Mouse (Mus musculus) kidney, adult 2 months (tissue): ENCODE results near the gene Paqr4.

Source experiments
- CTCF ChIP-seq: fragments of 200-500 bp; conservative IDR thresholded peaks from 2 replicates; pipeline ENCODE4 v1.5.1; 2011; ENCODE audit warnings: low read depth, mild to moderate bottlenecking, control low read depth, low read length, moderate library complexity, mixed read lengths; ENCODE audit not compliant: insufficient read depth, insufficient read length
- POLR2A ChIP-seq: fragments of 200-500 bp; IDR thresholded peaks from one replicate; pipeline ENCODE4 v1.6.1; 2011; ENCODE audit warnings: low read depth, low read length, control low read depth

DNA sequence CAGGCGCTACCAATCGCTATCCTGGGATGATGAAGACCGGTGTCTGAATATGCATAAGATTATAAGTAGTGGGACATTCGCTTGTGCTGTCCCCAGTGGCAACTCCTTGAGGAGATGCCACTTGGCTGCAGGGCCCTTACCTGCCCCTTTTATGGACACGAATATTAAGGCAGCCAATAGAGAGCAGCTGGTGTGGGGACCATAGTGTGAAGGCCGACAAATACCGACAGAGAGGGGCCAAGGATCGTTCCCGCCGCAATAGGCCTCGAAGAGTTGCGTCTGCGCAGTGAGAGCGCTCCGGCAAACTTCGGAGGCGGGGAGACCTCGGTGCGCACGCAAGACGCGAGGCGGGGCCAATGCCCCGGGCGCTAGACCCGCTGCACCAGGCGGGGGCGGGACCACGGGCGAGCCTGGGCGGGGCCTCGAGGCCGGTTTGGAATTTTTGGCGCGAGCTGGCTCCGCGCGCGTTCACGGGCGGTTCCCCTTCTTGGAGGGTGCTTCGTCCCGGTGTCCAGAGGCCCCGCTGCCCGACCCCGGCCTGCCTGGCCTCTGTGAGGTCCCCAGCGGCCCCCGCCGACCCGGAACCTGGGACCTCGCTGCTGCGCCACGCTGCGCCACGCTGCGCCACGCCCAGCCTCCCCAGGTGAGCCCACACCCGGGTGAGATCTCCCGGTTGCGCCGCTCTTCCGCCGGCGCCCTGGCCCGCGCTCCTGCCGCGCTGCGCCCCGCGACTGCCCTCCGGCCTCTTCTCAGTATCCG, 14.5 kb downstream of the Paqr4 start, which contains the start of gene Pkmyt1:
- TF ChIP-seq POLR2A, result peak; percentile 60
- TF ChIP-seq CTCF, result no peak
